Mouse (Mus musculus) myocyte (in vitro differentiated cells): ENCODE measurements around the gene Elovl3. TPM values are rescaled to one million over a fixed set of nuclear protein-coding genes. Genes with fewer than 3 reads are reported as not detected.

Source experiments
- H3K27me3 ChIP-seq: one replicate; pipeline ENCODE4 v1.6.1; 2011; ENCODE audit not compliant: control insufficient read depth, insufficient read depth, insufficient read length
- H3K36me3 ChIP-seq: one replicate; pipeline ENCODE4 v1.6.1; 2011; ENCODE audit not compliant: control insufficient read depth, insufficient read depth
- H3K4me2 ChIP-seq: one replicate; pipeline ENCODE4 v1.6.1; 2011; ENCODE audit warnings: low read depth, control low read depth
- H3K4me3 ChIP-seq: one replicate; pipeline ENCODE4 v1.5.1; 2011; ENCODE audit warnings: mild to moderate bottlenecking, control low read depth, moderate library complexity
- H3K79me2 ChIP-seq: one replicate; pipeline ENCODE4 v1.6.1; 2011; ENCODE audit not compliant: control insufficient read depth, insufficient read depth
- H3ac ChIP-seq: one replicate; pipeline ENCODE4 v1.6.1; 2011; ENCODE audit not compliant: control insufficient read depth, insufficient read length
- CEBPB ChIP-seq: IDR thresholded peaks from 2 replicates; pipeline ENCODE4 v1.6.1; 2011; ENCODE audit warnings: mild to moderate bottlenecking, moderate library complexity; ENCODE audit not compliant: poor library complexity, insufficient read depth, severe bottlenecking
- E2F4 ChIP-seq: IDR thresholded peaks from one replicate; pipeline ENCODE4 v1.6.1; 2011; ENCODE audit warnings: mild to moderate bottlenecking, control low read depth, moderate library complexity; ENCODE audit not compliant: insufficient read depth
- MAX ChIP-seq: IDR thresholded peaks from one replicate; pipeline ENCODE4 v1.6.1; 2011; ENCODE audit warnings: low read depth, mild to moderate bottlenecking, control low read depth
- MYOD1 ChIP-seq, 3 experiments: IDR thresholded peaks; one replicate each; pipeline ENCODE4 v1.6.1; 2011; ENCODE audit warnings: control low read depth in 2 of 3, low read depth in 2 of 3, mild to moderate bottlenecking in 2 of 3, moderate library complexity in 1 of 3; ENCODE audit not compliant: insufficient read length in 2 of 3, control insufficient read depth in 1 of 3
- MYOG ChIP-seq, 3 experiments: IDR thresholded peaks; one replicate each; pipeline ENCODE4 v1.6.1; 2011; ENCODE audit warnings: control low read depth in 2 of 3, low read depth in 2 of 3, mild to moderate bottlenecking in 2 of 3; ENCODE audit not compliant: insufficient read length in 2 of 3, control insufficient read depth in 1 of 3, insufficient read depth in 1 of 3
- POLR2A ChIP-seq: IDR thresholded peaks from one replicate; pipeline ENCODE4 v1.6.1; 2011; ENCODE audit warnings: low read depth, mild to moderate bottlenecking, control low read depth, moderate library complexity; ENCODE audit not compliant: insufficient read length
- POLR2AphosphoS2 ChIP-seq: IDR thresholded peaks from one replicate; pipeline ENCODE4 v1.6.1; 2011; ENCODE audit warnings: low read depth, control low read depth; ENCODE audit not compliant: insufficient read length
- REST ChIP-seq: IDR thresholded peaks from one replicate; pipeline ENCODE4 v1.6.1; 2011; ENCODE audit warnings: mild to moderate bottlenecking, control low read depth, moderate library complexity; ENCODE audit not compliant: insufficient read depth, insufficient read length
- SRF ChIP-seq: IDR thresholded peaks from one replicate; pipeline ENCODE4 v1.6.1; 2011; ENCODE audit warnings: low read depth; ENCODE audit not compliant: control insufficient read depth, insufficient read length
- TCF12 ChIP-seq: IDR thresholded peaks from one replicate; pipeline ENCODE4 v1.6.1; 2011; ENCODE audit warnings: mild to moderate bottlenecking, control low read depth; ENCODE audit not compliant: poor library complexity, insufficient read depth, severe bottlenecking
- TCF3 ChIP-seq: IDR thresholded peaks from one replicate; pipeline ENCODE4 v1.6.1; 2011; ENCODE audit warnings: low read depth, control low read depth; ENCODE audit not compliant: insufficient read length
- USF1 ChIP-seq: IDR thresholded peaks from one replicate; pipeline ENCODE4 v1.6.1; 2011; ENCODE audit warnings: low read depth, mild to moderate bottlenecking, control low read depth, moderate library complexity
- polyA plus RNA-seq: library from polyadenylated mRNA; unstranded; fragments of >200 nt; fragmentation: generic; extraction: Trizol; gene quantifications from one replicate; pipeline ENCODE4 v1.2.1, GENCODE M21; 2012; ENCODE audit warnings: missing spikeins

Elovl3 gene
- polyA plus RNA-seq, 1 experiment, result 0.50 TPM

DNA sequence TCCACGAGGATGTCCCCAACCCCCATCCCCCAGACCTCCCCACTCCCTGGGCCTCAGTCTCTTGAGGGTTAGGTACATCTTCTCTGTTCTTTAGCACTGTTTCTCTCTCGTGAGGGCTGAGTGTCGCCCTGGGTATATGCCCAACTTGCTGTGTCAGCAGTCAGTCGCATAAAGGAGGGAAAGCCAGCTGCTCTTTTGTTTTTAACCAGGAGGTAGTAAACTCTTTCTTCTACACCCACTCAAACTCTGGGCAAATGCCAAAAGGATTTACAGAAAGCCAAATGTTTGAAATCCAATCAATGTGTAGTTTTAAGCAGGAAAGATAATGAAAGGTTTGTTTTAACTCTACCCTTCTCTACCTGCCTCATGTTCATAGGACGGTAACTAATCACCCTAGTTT lies 45.3 kb downstream of the Elovl3 start:
- H3K27me3 ChIP-seq, result no peaks in the 10 kb centered on the region
- no peak overlapping the region for H3K4me3 ChIP-seq
- TF ChIP-seq MYOG (IDR thresholded peaks at IDR 0.05; ENCODE audit: control insufficient read depth in 1 of 3, insufficient read depth in 1 of 3, insufficient read length in 2 of 3, low read depth in 2 of 3) (no peak), TCF3 (no peak), POLR2A (no peak), POLR2AphosphoS2 (no peak), MYOD1 (IDR thresholded peaks at IDR 0.05; ENCODE audit: control insufficient read depth in 1 of 3, insufficient read length in 2 of 3, low read depth in 2 of 3) (no peak), SRF (no peak), REST (no peak), USF1 (no peak), E2F4 (no peak), TCF12 (no peak), CEBPB (no peak), MAX (no peak)
- no peak overlapping the region for H3ac ChIP-seq
- peaks cover 5% of the 10 kb centered on the region for H3K36me3 ChIP-seq
- H3K4me2 ChIP-seq, result peak overlapping the region; percentile 15
- H3K79me2 ChIP-seq, result peaks cover 27% of the 10 kb centered on the region

- Histone ChIP-seq H3K36me3 (no peaks in the 10 kb centered on the region), H3ac (no peak overlapping the region), H3K4me2 (no peak overlapping the region), H3K27me3 (no peaks in the 10 kb centered on the region), H3K79me2 (peaks cover 43% of the 10 kb centered on the region), H3K4me3 (no peak overlapping the region)
- TF ChIP-seq USF1 (no peak), MAX (no peak), TCF3 (no peak), MYOD1 (IDR thresholded peaks at IDR 0.05; ENCODE audit: control insufficient read depth in 1 of 3, insufficient read length in 2 of 3, low read depth in 2 of 3) (no peak), TCF12 (no peak), MYOG (IDR thresholded peaks at IDR 0.05; ENCODE audit: control insufficient read depth in 1 of 3, insufficient read depth in 1 of 3, insufficient read length in 2 of 3, low read depth in 2 of 3) (no peak), POLR2AphosphoS2 (no peak), POLR2A (no peak), REST (no peak), E2F4 (no peak), CEBPB (no peak), SRF (no peak)
These were observed 48.6 kb downstream of the Elovl3 start for GRCm38 (mm10) chr19:46180274-46180673.

GRCm38 (mm10) chr19:46182241-46182640 lies 50.5 kb downstream of the Elovl3 start:
- no peak overlapping the region for H3K4me3 ChIP-seq
- H3K27me3 ChIP-seq, result no peaks in the 10 kb centered on the region
- no peak overlapping the region for H3K4me2 ChIP-seq
- peaks cover 36% of the 10 kb centered on the region for H3K79me2 ChIP-seq
- no peak overlapping the region for H3ac ChIP-seq
- TF ChIP-seq REST, result no peak
- no peak for TF ChIP-seq MYOD1 (IDR thresholded peaks at IDR 0.05; ENCODE audit: control insufficient read depth in 1 of 3, insufficient read length in 2 of 3, low read depth in 2 of 3)
- no peak for TF ChIP-seq TCF3
- no peak for TF ChIP-seq SRF
- TF ChIP-seq E2F4, result no peak
- TF ChIP-seq USF1, result no peak
- TF ChIP-seq MYOG (IDR thresholded peaks at IDR 0.05; ENCODE audit: control insufficient read depth in 1 of 3, insufficient read depth in 1 of 3, insufficient read length in 2 of 3, low read depth in 2 of 3), result no peak
- TF ChIP-seq CEBPB, result no peak
- no peak for TF ChIP-seq MAX
- no peak for TF ChIP-seq POLR2AphosphoS2
- no peak for TF ChIP-seq TCF12
- TF ChIP-seq POLR2A, result no peak
- H3K36me3 ChIP-seq, result no peaks in the 10 kb centered on the region

Other genes starting within 250 kb of the Elovl3 start
- 9.7 TPM for gene Armh3, start 133.4 kb upstream of the Elovl3 start, polyA plus RNA-seq
- gene Hps6, start 128.4 kb upstream of the Elovl3 start, polyA plus RNA-seq, result 12.0 TPM
- 19.7 TPM for gene Pprc1, start 87.0 kb upstream of the Elovl3 start, polyA plus RNA-seq
- gene Ldb1, start 86.7 kb upstream of the Elovl3 start, polyA plus RNA-seq, result 68.7 TPM
- gene Nolc1, start 56.0 kb upstream of the Elovl3 start, polyA plus RNA-seq, result 30.9 TPM
- gene Pitx3, start 16.4 kb downstream of the Elovl3 start, polyA plus RNA-seq, result 9.3 TPM
- gene Gbf1, start 20.6 kb downstream of the Elovl3 start, polyA plus RNA-seq, result 61.8 TPM
- gene Nfkb2, start 172.4 kb downstream of the Elovl3 start, polyA plus RNA-seq, result 67.2 TPM
- gene Psd, start 195.3 kb downstream of the Elovl3 start, polyA plus RNA-seq, result 11.7 TPM
- 15.3 TPM for gene Fbxl15, start 196.3 kb downstream of the Elovl3 start, polyA plus RNA-seq
- 165 TPM for gene Cuedc2, start 206.8 kb downstream of the Elovl3 start, polyA plus RNA-seq
- 1.9 TPM for gene Mfsd13a, start 209.2 kb downstream of the Elovl3 start, polyA plus RNA-seq
- 1.2 TPM for gene 2310034G01Rik, start 218.4 kb downstream of the Elovl3 start, polyA plus RNA-seq